Mouse (Mus musculus) c-Kit-positive CD71-positive TER-119-negative erythroid progenitor cells, embryonic 14.5 days (primary cell): Measurements from ENCODE around the gene Gng2.
A peak's percentile ranks its signal among the peaks of the same experiment; 100 is the strongest.
"Not testable (repeated sequence)": the region's sequence is repeated elsewhere in the genome, so short reads cannot be mapped to it uniquely, and the experiment has no call there.

Source experiments
- DNase-seq: peaks from one replicate; pipeline ENCODE4 v3.0.0-alpha.2; 2013; ENCODE audit warnings: low read depth

Gng2 gene

GRCm38 (mm10) chr14:19938545-19938944, 38.9 kb downstream of the Gng2 start:
- no peak for DNase-seq

- DNase-seq = no peak
These were observed 42.3 kb downstream of the Gng2 start for GRCm38 (mm10) chr14:19935084-19935483.

- no peak for DNase-seq
These were observed 44.1 kb downstream of the Gng2 start for GRCm38 (mm10) chr14:19933314-19933713.

- peak; percentile 22 for DNase-seq
These were observed 49.5 kb downstream of the Gng2 start for GRCm38 (mm10) chr14:19927879-19928278.

GRCm38 (mm10) chr14:19927156-19927555, 50.3 kb downstream of the Gng2 start:
- no peak for DNase-seq

- no peak for DNase-seq
These were observed 51.1 kb downstream of the Gng2 start for GRCm38 (mm10) chr14:19926312-19926711.

GRCm38 (mm10) chr14:19925157-19925556, 52.3 kb downstream of the Gng2 start:
- DNase-seq = no peak

- no peak for DNase-seq
These were observed 53.3 kb downstream of the Gng2 start for GRCm38 (mm10) chr14:19924086-19924485.

- no peak for DNase-seq
These were observed 57.2 kb downstream of the Gng2 start for GRCm38 (mm10) chr14:19920254-19920691.

GRCm38 (mm10) chr14:19919789-19920188, 57.6 kb downstream of the Gng2 start:
- DNase-seq = no peak

- no peak for DNase-seq
These were observed 59.9 kb downstream of the Gng2 start for GRCm38 (mm10) chr14:19917534-19917933.

- DNase-seq = no peak
These were observed 61.1 kb downstream of the Gng2 start for GRCm38 (mm10) chr14:19916315-19916714.

GRCm38 (mm10) chr14:19912891-19913290, 64.5 kb downstream of the Gng2 start:
- no peak for DNase-seq

GRCm38 (mm10) chr14:19905615-19906014, 71.8 kb downstream of the Gng2 start:
- no peak for DNase-seq

GRCm38 (mm10) chr14:19904821-19905220, 72.6 kb downstream of the Gng2 start:
- no peak for DNase-seq

- DNase-seq = no peak
These were observed 73.4 kb downstream of the Gng2 start for GRCm38 (mm10) chr14:19904031-19904430.

- no peak for DNase-seq
These were observed 76.9 kb downstream of the Gng2 start for GRCm38 (mm10) chr14:19900492-19900891.

- DNase-seq = no peak
These were observed 89.9 kb downstream of the Gng2 start for GRCm38 (mm10) chr14:19887569-19887968.

- not testable (repeated sequence) for DNase-seq
These were observed 93.0 kb downstream of the Gng2 start for GRCm38 (mm10) chr14:19884431-19884830.

- DNase-seq = no peak
These were observed 103.1 kb downstream of the Gng2 start for GRCm38 (mm10) chr14:19874201-19874807.

GRCm38 (mm10) chr14:19867286-19867935, 110.0 kb downstream of the Gng2 start:
- DNase-seq = no peak

- not testable (repeated sequence) for DNase-seq
These were observed 112.3 kb downstream of the Gng2 start for GRCm38 (mm10) chr14:19865121-19865520.

- no peak for DNase-seq
These were observed 115.9 kb downstream of the Gng2 start for GRCm38 (mm10) chr14:19861311-19862080.
